Mouse (Mus musculus) stomach, embryonic 16.5 days (tissue): ENCODE data around the gene Cep41. TPM values are rescaled to one million over a fixed set of nuclear protein-coding genes. Genes with fewer than 3 reads are reported as not detected.

Experiments used
- ATAC-seq: fragments of 200-750 bp; cut with Nextera tagmentation; 2 replicates; pipeline ENCODE4 v1.8.0; 2017; ENCODE audit warnings: moderate number of reproducible peaks, moderate TSS enrichment; ENCODE audit not compliant: insufficient read depth, low FRiP score
- H3K27ac ChIP-seq: fragments of 300-500 bp; sonication (generic); 2 replicates; pipeline ENCODE4 v1.5.1; 2014; ENCODE audit warnings: low read length
- H3K27me3 ChIP-seq: fragments of 300-500 bp; sonication (generic); 2 replicates; pipeline ENCODE4 v1.6.1; 2014; ENCODE audit warnings: low read length, control low read depth, mixed read lengths; ENCODE audit not compliant: control insufficient read depth, insufficient read depth
- H3K36me3 ChIP-seq: fragments of 300-500 bp; sonication (generic); 2 replicates; pipeline ENCODE4 v1.6.1; 2014; ENCODE audit warnings: low read length; ENCODE audit not compliant: control insufficient read depth, insufficient read depth
- H3K4me1 ChIP-seq: fragments of 300-500 bp; sonication (generic); 2 replicates; pipeline ENCODE4 v1.6.1; 2014; ENCODE audit warnings: low read length, control low read depth, mixed read lengths; ENCODE audit not compliant: control insufficient read depth, insufficient read depth
- H3K4me2 ChIP-seq: fragments of 300-500 bp; sonication (generic); 2 replicates; pipeline ENCODE4 v1.6.1; 2014; ENCODE audit warnings: low read depth, low read length, mixed read lengths
- H3K4me3 ChIP-seq: fragments of 300-500 bp; sonication (generic); replicated peaks from 2 replicates; pipeline ENCODE4 v1.5.1; 2014; ENCODE audit warnings: mild to moderate bottlenecking, low read length
- H3K9ac ChIP-seq: fragments of 300-500 bp; sonication (generic); 2 replicates; pipeline ENCODE4 v1.6.1; 2014; ENCODE audit warnings: low read length
- H3K9me3 ChIP-seq: fragments of 300-500 bp; sonication (generic); replicated peaks from 2 replicates; pipeline ENCODE4 v1.6.1; 2016; ENCODE audit warnings: low read length, control low read depth; ENCODE audit not compliant: control insufficient read depth
- WGBS: fragments of 180-500 bp; shearing (Covaris S2); extraction: QIAGEN DNeasy Blood & Tissue Kit; methylation state at CpG from one replicate; pipeline ENCODE4 v1.1.7; 2014; 5-methylcytosine and 5-hydroxymethylcytosine counted together
- polyA plus RNA-seq: library from polyadenylated mRNA; unstranded; fragments of >200 nt; fragmentation: Nextera tagmentation; extraction: Ambion mirVana; gene quantifications from 2 replicates; pipeline ENCODE4 v1.2.1, GENCODE M21; 2015

Cep41 gene
- polyA plus RNA-seq, 1 experiment from 2014 or later = 11.6 TPM

GRCm38 (mm10) chr6:30652425-30653188 is 40.9 kb downstream of the Cep41 start:
- no peak overlapping the region for H3K9ac ChIP-seq
- H3K4me3 ChIP-seq = no peak overlapping the region
- no peaks in the 10 kb centered on the region for H3K9me3 ChIP-seq
- no peak overlapping the region for H3K4me2 ChIP-seq
- H3K36me3 ChIP-seq = no peaks in the 10 kb centered on the region
- peaks cover 20% of the 10 kb centered on the region; the same call in 1 of the 2 replicates for H3K4me1 ChIP-seq
- H3K27ac ChIP-seq = peak overlapping the region; percentile 43
- ATAC-seq = no peak
- no peaks in the 10 kb centered on the region for H3K27me3 ChIP-seq
- 40% methylated on average over 9 of the region's 9 CpGs for WGBS

DNA sequence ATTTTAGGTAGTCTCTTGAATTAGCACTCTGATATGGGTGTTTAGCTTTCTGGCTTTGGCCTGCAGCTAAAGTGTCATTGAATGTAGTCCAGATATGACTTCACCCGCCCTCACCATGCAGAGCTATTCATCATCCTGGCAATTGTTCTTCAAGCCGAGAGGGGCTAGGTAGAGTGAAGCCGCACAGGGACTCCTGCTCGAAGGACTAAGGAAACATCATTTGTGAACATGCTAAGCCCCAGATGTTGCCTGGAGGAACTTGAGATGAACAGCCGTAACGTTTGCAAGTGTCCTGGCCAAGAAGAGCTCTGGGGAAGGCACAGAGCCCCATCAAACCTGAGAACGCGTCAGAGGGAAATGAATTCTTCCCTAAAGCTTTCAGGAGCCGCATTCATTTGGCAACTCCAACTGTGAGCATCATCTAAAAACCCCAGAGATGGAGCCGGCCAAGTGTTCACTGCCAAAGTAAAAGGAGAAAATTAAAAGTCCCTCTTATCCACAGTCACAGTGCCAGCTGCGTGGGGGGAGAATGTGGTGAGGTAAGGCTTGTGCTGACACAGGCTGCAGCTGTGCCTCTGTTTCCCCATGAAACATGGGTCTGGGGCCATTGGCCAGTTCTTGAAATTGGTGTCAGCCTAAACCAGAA is 43.8 kb downstream of the Cep41 start:
- Histone ChIP-seq H3K9me3 (no peaks in the 10 kb centered on the region), H3K27ac (peak overlapping the region; percentile 44), H3K9ac (no peak overlapping the region), H3K27me3 (no peaks in the 10 kb centered on the region), H3K4me2 (no peak overlapping the region), H3K4me3 (no peak overlapping the region), H3K4me1 (peaks cover 12% of the 10 kb centered on the region; the same call in 1 of the 2 replicates), H3K36me3 (no peaks in the 10 kb centered on the region)
- ATAC-seq = peak; percentile 63; the same call in 1 of the 2 replicates
- 56% methylated on average over 11 of the region's 11 CpGs for WGBS

- no peaks in the 10 kb centered on the region for H3K4me1 ChIP-seq
- no peak overlapping the region for H3K4me3 ChIP-seq
- no peak overlapping the region for H3K27ac ChIP-seq
- no peaks in the 10 kb centered on the region for H3K27me3 ChIP-seq
- H3K36me3 ChIP-seq = no peaks in the 10 kb centered on the region
- no peak overlapping the region for H3K4me2 ChIP-seq
- H3K9me3 ChIP-seq = no peaks in the 10 kb centered on the region
- H3K9ac ChIP-seq = no peak overlapping the region
- 77% methylated on average over 6 of the region's 6 CpGs for WGBS
- no peak for ATAC-seq
These were observed 48.2 kb downstream of the Cep41 start for GRCm38 (mm10) chr6:30645379-30645778.

- WGBS = 80% methylated on average over 3 of the region's 3 CpGs
- Histone ChIP-seq H3K9ac (no peak overlapping the region), H3K4me1 (no peaks in the 10 kb centered on the region), H3K36me3 (no peaks in the 10 kb centered on the region), H3K4me3 (no peak overlapping the region), H3K9me3 (no peaks in the 10 kb centered on the region), H3K4me2 (no peak overlapping the region), H3K27ac (no peak overlapping the region), H3K27me3 (no peaks in the 10 kb centered on the region)
- no peak for ATAC-seq
These were observed 49.1 kb downstream of the Cep41 start for GRCm38 (mm10) chr6:30644462-30644861.

GRCm38 (mm10) chr6:30643694-30644460 is 49.7 kb downstream of the Cep41 start:
- Histone ChIP-seq H3K36me3 (no peaks in the 10 kb centered on the region), H3K27ac (no peak overlapping the region), H3K4me2 (no peak overlapping the region), H3K9me3 (no peaks in the 10 kb centered on the region), H3K27me3 (no peaks in the 10 kb centered on the region), H3K4me3 (no peak overlapping the region), H3K4me1 (no peaks in the 10 kb centered on the region), H3K9ac (no peak overlapping the region)
- ATAC-seq = no peak
- 64% methylated on average over 12 of the region's 12 CpGs for WGBS

DNA sequence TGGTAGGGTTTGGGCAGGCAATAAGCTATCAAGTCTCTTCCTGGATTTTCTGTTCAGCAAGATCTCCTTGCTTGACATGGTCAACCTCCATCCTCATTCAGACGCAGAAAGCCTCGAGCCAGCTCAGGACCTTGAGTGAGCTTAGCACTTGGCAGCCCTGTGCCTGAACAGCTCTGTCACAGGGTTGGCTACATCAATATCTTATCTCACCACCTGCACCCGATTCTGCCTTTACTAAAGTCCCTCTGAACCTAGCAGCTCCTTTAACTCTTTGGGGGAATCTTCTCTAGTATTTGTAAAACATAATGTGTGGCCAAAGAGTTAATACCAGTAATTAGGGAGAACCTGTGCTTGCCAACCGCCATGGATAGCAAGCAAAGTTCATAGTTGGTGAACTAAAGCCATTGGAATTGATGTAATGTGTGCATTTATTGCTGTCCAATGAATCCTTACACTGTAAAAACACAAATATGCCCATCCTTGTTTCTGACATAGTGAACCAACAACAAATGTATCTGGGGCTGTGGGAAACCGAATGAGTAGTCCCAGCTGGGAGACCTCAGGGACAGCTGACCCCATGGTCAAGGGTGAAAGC is 54.8 kb downstream of the Cep41 start, which contains the start of gene Cpa1:
Gene Cpa1, plus strand, starts transcription at position 545 of the 595 bp plus-strand sequence.
- no peaks in the 10 kb centered on the region for H3K9me3 ChIP-seq
- H3K27me3 ChIP-seq = no peaks in the 10 kb centered on the region
- H3K4me1 ChIP-seq = peaks cover 15% of the 10 kb centered on the region
- no peaks in the 10 kb centered on the region for H3K36me3 ChIP-seq
- H3K27ac ChIP-seq = peak within 1 kb of the TSS; percentile 3; the same call in 1 of the 2 replicates
- H3K4me2 ChIP-seq = no peak within 1 kb of the TSS
- H3K9ac ChIP-seq = no peak within 1 kb of the TSS
- WGBS = 68% methylated on average over 5 of the region's 5 CpGs
- ATAC-seq = no peak
- H3K4me3 ChIP-seq = 0 out of 2 replicates have a peak within 1 kb of the TSS, but pooled peaks have one; percentile 6

GRCm38 (mm10) chr6:30636186-30636842 is 57.2 kb downstream of the Cep41 start:
- ATAC-seq = peak; percentile 25; the same call in 1 of the 2 replicates
- peak overlapping the region; percentile 88 for H3K27ac ChIP-seq
- H3K4me2 ChIP-seq = no peak overlapping the region
- no peaks in the 10 kb centered on the region for H3K9me3 ChIP-seq
- H3K27me3 ChIP-seq = no peaks in the 10 kb centered on the region
- 38% methylated on average over 4 of the region's 4 CpGs for whole genome bisulfite sequencing
- H3K4me1 ChIP-seq = peaks cover 20% of the 10 kb centered on the region
- H3K9ac ChIP-seq = peak overlapping the region; percentile 33; the same call in 1 of the 2 replicates
- H3K36me3 ChIP-seq = no peaks in the 10 kb centered on the region
- no peak overlapping the region for H3K4me3 ChIP-seq

GRCm38 (mm10) chr6:30635361-30635862 is 58.1 kb downstream of the Cep41 start:
- Histone ChIP-seq H3K36me3 (no peaks in the 10 kb centered on the region), H3K9ac (no peak overlapping the region), H3K4me3 (no peak overlapping the region), H3K27me3 (no peaks in the 10 kb centered on the region), H3K4me1 (peaks cover 20% of the 10 kb centered on the region), H3K4me2 (no peak overlapping the region), H3K9me3 (no peaks in the 10 kb centered on the region), H3K27ac (peak overlapping the region; percentile 88)
- 30% methylated on average over 8 of the region's 8 CpGs for WGBS
- ATAC-seq = no peak
